Mouse (Mus musculus) adipocyte (in vitro differentiated cells): ENCODE data around the gene Capzb.

Source experiments
- DNase-seq: peaks from one replicate; pipeline ENCODE4 v3.0.0-alpha.2; 2016; ENCODE audit warnings: low spot score

Capzb gene

DNA sequence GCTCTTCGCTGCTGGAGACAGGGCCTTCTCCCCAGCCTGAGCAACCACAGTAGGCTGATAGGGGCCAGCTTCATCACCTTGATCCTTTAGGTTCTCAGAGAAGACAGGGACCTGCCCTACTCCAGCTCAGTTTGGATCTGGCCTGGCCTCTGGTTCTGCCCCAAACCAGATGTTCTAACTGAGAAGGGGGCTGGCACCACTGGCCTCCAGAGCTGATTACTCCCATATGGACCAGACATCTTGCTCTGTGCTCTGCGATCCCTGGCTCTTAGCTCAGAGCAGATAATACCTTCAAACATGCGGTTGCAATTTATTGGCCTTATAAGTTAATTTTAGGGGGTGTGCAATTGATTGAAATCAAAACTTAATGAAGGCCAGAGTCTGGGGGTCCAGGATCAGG lies 74.6 kb downstream of the Capzb start:
- DNase-seq, result no peak

DNA sequence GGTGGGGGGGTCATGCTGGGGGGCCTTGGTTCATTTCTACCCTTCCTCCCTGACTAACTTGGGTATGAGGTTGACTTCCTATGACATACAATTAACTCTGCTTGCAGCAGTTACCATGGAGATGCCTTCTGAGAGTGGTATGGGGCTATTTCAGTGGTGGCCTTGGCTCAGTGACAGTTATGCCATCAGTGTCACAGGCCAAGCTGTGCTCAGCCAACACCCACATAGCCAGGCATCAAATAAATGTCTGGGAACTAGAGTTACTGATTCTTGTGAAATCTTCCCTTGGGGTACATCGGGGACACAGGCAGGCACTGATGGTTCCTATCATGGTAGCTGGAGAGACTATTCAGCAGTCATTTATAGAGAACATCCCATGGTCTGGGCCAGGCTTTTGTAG lies 75.5 kb downstream of the Capzb start:
- DNase-seq, result peak; percentile 52

DNA sequence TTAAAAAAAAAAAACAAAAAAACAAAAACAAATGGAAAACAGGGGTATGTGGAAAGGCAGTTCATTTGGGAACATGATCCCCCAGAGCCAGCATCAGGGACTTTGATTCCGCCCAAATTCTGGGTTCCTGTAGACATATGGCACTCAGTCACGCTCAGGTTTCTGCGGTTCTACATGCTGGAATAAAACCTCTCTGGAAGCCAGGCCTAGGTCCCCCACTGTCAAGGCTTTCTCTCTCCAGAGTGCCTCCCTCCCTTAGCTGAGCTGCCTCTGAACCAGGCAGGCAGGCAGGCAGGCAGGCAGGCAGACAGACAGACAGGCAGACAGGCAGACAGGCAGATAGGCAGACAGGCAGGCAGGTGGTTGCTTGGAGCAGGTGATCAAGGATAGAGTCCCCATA lies 77.5 kb downstream of the Capzb start:
- no peak for DNase-seq

DNA sequence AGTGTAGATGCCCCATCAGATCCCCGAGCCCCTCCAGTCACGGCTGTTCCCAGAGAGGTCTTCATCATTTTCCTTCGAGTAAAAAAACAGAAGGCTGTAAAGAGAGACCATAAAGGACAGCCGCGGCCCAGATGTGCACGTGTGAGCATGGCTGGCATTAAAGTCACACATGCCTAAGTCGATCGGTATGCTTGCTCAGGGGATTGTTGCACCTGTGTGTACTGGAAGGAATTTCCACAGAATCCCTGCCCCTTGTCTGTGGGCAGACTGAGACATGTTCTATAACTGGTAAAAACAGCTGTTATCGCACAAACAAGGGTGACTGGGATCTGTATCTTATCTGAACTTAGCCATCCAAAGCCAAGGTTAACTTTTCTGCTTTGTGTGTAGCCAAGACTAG lies 78.9 kb downstream of the Capzb start:
- no peak for DNase-seq

DNA sequence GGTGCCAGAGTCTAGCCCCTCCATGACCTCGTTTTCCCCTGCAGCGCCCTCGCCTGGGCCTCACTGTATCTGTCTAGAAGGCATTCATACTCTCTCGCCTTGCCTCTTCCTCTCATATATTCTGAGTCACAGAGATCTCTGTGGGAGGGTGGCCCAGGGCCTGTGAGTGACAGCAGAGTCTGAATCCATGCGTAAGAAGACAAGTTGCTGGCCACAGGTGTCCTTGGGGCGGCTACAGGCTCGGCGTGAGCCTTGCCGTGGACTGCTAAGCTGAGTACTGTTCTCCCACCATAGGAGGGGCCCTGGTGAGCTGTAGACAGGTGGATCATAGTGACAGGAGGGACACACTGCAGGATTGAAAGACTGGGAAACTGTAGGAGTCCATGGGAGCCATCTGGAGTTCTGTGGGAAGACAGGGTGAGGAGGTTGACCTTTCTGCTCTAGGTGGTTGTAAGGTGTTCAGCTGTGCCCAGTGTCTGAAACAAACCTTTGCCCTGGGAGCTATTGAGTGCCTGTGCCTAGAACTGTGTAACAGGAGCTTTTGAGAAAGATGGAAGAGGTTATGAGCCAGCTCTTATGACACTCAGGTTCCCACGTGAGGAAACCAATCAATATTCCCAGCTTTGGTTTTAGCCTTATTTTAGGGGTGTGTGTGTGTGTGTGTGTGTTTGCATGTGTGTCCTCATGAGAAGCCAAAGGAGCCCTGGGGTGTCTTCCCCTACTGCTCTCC lies 80.4 kb downstream of the Capzb start:
- DNase-seq, result no peak

DNA sequence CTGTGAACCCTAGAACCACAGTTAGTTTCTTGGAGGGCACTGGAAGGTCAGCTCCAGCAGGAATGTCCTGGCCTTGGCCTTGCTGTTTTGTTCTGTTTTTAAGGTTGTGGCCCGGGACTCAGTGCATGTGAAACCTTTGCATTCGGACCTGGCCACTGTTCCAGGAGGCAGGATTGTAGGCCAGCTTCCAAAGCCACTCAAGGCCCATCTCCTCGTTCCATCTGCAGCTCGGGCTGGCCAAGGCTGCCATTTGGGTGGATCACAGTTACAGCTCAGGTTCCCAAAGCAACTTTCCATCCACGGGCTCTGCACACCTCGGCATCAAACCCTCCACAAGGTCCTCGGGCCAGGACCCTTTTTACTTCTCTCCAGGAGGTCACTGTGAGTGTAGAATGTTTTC lies 81.9 kb downstream of the Capzb start:
- no peak for DNase-seq

DNA sequence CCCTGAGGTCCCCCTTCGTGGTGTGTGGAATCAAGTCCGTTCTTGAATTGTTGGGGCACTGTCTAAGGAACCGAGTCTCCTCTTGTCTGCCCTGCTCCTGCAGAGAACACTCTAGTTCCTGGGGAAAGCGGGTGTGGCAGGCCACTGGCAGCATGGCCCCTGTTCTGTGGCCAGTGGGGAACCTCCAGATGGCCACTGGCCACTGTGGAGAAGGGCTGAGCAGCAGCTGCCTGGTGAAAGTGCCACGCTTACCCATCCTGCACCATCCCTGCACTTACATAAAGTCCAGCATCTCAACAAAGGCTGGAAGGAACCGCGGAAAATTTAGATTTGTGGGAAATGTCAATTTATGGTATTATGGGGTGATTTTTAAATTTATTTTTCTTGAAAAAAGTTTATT lies 83.7 kb downstream of the Capzb start:
- no peak for DNase-seq

DNA sequence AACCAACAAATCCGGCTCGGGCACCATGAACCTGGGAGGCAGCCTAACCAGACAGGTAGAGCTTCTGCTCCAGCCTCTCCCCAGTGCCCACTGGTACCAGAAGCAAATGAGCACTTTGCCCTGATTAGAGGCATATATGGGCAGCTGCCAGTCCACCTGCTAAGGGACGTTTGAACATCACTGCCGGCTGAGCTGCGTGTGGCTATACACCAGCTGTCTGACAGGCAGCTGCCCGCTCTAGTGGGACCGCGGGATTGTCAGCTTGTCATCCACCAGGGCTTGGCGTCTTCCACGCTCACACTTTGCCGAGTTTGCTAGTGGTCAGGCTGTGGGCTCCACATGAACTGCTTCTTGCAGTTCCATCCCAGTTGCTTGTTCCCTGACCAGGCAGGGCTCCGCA lies 87.8 kb downstream of the Capzb start:
- no peak for DNase-seq

DNA sequence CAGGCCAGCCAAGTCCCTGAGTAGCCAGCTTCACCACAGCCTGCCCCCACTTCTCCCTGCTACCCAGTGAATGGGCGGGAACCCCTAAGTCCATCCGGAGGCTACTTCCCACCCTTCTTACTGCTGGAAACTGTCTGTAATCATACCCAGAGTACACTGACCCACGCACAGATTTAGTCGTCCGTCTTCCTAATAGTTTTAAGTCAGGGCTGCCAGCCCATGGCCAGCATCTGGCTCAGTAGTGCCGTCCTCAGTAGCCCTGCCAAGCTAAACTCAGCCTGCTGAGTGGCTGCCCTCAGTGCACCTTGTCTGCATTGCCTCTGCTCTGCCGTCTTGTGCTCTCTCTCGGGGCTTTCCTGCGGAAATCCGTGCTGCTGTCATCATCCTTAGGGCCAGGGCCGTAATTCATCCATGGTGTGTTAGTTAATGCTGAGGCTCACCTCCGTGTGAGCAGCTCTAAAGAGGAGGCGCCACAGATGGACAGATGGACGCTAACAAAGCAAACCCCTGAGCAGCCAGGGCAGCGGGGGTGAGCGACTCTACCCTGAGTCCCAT lies 89.2 kb downstream of the Capzb start:
- no peak for DNase-seq

DNA sequence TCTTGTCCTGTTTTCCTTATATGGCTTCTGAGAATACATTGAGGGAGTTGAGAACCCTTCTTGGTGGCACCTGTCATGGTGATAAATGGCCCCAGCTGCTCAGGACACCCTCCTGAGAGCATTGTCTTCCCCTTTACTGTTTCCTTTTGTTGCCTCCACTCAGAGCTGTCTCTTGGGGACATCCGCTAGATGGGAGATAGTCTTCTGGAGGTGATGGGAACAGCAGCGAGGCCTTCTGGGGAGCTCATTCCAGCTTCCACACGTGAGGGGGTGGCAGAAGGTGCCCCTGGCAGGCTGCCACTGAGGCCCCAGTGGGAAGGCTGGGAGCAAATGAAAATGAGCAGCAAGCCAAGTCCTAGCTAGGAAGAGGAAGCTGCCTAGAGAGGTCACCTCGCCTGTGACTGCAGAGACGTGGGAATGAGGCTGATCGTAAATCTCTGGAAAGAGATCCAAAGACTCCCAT lies 90.3 kb downstream of the Capzb start:
- no peak for DNase-seq

DNA sequence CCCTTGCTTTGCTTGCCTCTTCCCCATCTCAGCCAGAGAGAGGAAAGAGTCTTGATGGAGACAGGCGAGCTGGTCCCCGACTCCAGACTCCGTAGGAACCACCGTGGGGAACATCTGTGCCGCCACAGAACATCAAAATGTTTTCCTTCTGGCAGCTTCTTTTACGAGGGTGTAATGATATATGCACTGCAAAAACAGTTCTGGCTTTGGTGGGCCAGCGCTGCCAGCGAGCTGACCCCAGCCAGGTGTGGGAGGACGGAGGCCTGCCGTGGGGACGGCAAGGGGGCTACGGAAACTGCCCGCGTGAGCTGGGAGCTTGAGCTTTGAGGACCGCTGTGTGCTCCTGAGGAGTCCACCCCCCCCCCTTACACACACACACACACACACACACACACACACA lies 92.2 kb downstream of the Capzb start:
- no peak for DNase-seq

DNA sequence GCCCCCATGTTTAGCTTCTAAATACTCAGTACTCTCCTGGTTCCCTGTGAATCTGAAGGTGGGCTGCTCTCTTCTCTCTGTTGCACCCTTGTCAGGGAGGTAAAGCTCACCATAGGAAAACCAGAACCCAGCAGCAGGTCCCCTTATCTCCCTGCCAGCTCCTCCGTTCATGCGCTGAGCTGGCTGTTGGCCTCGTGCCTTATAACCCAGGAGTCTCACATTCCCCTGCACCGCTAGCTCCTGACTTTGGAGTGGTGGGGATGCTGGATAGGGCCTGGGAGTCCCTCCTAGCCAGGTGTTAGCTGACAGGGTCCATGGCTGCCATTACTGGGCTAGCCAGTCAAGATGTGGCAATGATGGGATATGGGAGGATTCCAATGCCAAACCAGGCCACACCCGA lies 93.5 kb downstream of the Capzb start:
- DNase-seq, result no peak

DNA sequence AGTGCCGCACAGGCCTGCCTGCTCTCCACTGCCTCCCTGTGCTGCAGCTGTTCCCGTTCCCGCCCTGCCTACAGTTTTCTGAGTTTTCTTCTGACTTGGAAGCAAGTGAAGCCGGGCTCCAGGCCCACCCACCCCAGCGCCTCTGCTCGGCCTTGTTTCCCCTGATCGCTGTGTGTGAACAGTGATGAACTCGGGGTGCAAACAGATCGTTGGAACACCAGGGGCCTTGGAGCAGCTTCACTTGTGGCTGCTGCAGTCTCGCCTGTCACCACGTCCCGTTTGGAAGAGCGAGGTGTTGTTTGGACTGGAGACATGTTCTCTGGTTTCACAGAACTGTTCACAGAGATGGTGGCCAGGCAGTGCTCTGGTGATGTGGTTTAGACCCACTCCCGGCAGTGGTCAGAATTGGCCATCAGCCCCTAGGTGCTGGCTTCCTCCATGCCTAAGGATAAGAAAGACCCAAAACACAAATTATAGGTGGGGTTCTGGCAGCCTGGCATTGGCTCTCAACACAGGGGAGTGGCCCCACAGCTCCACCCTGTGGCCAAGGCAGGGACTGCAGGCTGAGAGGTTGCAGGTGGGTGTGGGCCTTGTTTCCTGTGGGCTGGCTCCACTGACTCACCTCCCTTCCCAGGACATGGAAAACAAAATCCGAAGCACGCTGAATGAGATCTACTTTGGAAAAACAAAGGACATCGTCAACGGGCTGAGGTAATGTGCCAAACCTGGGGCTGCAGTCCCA lies 94.6 kb downstream of the Capzb start:
- DNase-seq, result peak; percentile 58

DNA sequence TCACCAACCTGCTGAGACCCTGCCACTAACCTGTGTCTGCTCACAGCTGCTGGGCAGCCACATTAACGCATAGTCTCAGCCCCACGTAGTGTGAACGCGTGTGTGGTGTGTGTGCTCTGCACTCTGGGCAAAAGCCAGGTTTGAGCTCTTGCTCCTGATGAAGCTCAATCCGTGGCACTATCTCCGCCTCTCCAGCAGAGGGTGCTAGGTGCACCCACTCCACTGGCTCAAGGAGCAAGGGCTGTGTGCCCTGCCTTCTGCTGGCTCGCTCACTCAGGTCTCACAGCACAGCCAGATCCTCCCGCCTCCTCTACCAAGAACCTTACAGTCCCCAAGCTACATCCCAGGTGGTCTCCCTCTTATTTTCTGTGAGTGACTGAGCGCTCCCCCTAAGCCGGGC lies 96.3 kb downstream of the Capzb start:
- peak; percentile 81 for DNase-seq

DNA sequence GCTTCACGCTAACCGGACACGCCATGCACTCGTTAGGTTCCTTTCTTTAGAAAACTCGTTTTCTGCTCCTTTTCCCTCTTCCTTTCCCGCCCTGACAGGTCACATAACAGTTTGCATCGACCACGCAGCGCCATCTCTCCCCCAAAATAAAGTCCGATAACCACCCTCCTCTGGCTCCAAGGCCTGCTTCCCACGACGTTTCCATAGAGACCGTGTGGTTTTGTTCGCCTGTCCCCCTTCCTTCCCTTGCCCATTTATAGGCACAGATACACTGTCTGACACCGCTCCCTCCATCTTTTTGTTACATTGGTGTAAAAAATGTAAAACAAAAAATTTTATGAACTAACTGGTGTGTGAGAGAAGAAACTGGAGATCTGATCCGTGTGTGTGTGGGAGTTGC lies 98.4 kb downstream of the Capzb start:
- no peak for DNase-seq

DNA sequence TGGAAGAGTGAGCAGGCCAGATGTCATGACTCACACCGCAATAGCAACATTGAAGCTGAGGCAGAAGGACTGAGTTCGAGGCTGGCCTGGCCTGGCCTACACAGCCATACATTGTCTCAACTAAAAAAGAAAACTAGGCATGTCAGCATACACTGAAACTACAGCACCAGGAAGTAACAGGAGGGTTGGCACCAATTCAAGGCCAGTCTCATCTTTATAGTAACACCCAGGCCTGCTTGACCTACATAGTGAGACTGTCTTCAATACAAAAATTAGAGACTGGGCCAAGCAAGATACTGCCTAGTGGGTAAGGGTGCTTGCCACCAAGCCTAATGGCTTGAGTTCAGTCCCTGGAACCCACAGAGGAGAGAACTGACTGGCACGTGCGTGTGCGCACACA lies 99.3 kb downstream of the Capzb start:
- peak; percentile 45 for DNase-seq

DNA sequence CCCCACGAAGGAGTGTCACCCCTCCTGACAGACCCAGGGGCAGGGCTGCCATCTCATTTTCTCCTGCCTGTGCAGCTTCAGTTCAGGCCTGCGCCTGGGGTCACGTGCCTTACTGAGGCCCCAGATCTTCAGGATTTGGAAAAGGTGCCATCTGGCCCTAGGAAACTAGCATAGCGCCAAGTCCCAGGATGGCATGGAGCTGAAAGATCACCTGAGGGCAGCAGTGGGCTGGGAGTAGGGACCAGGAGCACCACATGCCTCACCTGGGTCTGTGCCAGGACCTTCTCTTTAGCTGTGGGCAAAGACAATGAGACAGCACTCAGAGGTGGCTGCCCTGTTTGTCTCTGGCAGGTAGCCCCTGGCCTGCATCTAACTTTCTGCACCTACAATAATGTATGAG lies 104.9 kb downstream of the Capzb start:
- DNase-seq, result peak; percentile 65

DNA sequence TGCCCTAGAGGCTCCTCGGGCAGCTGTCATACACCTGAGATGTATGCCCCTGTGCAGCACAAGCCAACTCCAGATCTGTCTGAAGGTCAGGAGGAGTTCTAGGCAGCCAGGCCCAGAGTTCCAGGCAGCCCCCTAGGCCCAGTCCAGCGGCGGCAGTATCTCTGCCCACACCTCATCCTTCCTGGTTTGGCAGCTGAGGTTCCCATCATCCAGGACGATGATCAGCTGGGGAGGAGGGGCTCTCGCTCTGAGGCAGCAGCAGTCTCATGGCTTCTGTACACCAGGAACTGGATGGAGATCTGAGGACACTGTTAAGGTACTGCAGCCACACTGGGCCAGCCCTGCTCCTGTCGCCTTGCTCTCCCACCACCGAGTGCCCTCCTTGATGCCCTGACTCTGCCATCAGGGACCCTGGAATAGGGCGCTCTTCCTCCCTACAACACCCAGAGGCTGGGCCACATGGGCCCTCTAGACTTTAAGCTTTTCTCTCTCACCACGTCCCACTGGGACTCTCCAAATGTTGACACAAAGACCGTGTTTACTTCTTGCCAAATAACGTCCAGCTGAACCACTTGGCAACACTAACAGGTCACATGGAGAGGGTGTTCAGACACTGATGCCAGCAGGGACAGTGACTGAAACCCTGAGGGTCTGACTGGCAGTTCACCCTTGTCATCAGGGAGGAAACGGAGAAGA lies 106.1 kb downstream of the Capzb start:
- peak; percentile 94 for DNase-seq

DNA sequence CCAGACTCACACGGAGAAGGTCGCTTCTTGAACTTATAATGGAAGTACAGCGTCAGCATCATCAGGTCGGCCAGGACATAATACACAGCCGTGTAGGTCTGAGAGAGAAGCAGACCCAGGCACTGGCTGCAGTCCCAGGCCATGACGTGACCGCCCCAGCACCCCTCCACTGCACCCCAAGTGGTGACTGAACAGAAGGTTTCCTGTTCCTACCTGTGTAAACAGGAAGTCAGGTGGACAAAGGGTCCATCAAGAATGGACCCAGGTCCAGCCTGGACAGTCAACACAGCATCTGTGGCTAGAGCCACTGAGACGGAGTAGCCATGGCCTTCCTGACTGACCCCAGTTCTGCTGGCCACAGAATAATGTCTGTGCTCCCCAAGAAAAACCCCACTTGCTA lies 109.1 kb downstream of the Capzb start:
- DNase-seq, result no peak

DNA sequence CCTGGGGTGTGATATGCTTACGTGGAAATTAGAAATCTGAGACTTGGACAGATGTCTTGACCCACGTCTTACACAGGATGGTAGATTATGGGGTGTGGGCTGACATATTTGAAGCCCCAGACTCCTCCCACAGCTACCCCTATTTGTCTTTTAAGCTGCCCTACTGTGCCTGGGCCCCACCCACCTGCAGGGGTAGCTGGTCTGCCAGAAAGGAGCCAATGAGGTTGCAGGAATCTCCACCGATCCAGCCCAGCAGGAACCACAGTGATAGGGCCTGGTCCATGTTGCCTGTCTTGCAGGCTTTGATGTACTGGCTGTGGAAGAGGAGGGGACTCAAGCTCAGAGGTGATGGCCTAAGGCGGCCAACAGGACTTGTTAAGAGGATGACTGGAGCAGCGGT lies 109.5 kb downstream of the Capzb start:
- no peak for DNase-seq

DNA sequence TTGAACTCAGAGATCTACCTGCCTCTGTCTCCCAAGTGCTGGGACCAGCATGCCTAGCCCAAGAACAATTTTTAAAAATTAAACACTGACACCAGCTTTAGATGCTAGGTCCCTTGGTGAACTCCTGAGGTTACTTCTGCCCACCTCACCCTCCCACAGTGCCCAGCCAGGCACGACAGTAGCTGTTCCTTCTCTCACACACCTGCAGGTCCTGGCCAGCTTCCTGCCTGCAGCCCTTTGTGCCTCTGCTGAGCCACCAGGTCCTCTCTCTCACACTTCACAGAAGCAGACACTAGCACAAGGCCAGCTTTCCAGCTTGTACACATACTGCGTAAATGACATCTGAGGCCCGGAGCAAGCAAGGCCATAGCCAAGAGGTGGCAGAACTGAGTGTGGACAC lies 112.8 kb downstream of the Capzb start:
- no peak for DNase-seq

DNA sequence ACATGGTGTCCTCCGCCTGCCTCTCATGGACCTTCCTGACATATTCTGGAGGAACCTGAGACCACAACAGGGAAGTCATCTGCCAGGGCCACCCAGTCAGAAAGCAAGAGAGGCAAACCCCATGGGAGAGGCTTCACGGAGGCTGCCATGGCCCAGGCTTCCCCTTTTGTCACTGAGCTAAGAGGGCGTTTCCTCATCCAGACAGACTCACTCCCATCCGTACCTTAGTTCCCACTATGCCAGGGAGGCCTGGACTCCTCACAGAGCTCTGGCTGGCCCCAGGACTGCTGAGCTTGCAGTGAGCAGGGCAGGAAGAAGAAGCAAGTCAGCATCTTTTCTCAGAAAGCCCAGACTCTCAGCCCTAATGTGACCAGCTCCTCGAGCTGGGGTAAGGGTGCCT lies 115.2 kb downstream of the Capzb start:
- DNase-seq, result no peak

DNA sequence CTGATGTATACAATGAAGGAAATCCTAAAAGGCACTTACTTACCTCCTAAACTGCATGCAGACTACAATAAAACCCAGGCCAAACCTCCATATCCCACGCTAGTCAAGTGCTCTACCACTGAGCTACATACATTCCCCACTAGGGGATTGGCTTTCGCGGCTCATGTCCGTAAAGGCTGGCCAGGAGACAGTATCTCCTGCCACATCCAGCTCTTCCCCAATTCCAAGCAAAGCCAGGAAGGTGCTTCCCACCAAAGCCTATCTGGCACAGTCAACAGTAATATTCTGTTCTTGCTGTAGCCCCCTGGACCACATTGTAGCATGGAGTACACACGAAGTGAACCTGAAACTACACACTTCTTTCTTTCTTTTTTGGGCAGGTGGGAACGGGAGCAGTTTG lies 117.0 kb downstream of the Capzb start:
- no peak for DNase-seq
